Mouse (Mus musculus): ENCODE results near the gene Pigh. TPM values are rescaled to one million over a fixed set of nuclear protein-coding genes. Genes with fewer than 3 reads are reported as not detected.

The Pigh gene
- polyA plus RNA-seq, 1 experiment from 2014 or later = 18.5 TPM

DNA sequence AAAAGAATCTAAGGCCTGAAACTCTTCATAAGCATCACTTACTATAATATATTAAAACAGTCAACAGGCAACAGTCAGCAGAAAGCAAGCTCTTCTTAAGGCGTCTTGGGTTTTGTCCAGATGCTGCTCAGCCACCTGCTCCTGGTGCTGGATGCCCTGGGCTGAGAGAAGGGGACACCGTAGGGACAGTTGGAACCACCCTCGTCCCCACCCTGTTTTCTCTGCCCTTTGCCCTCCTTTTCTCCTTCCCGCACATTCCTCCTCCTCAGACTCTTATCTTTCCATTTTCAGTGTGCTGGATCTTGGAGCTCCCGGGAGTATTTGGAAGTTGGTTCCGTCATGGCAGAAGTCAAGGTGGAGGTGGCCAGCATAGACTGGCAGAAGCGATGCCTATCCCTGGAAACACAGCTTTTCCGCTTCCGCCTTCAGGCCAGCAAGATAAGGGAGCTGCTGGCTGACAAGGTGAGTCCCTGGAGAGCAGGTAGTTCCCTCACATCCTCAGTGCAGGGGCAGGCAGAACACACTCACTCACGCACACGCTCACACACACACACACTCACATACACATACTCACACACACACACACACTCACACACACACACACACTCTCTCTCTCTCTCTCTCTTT lies 49.1 kb downstream of the Pigh start:
- no peaks in the 10 kb centered on the region for H3K36me3 ChIP-seq
- no peak overlapping the region for H3K4me2 ChIP-seq (replicated peaks)
- H3K4me1 ChIP-seq = no peaks in the 10 kb centered on the region
- H3K27ac ChIP-seq (replicated peaks) = no peak overlapping the region
- H3K9ac ChIP-seq (replicated peaks) = no peak overlapping the region
- 93% methylated on average over 11 of the region's 11 CpGs for WGBS
- no peak overlapping the region for H3K4me3 ChIP-seq
- no peak for ATAC-seq (replicated peaks)
- H3K9me3 ChIP-seq = no peaks in the 10 kb centered on the region
- no peaks in the 10 kb centered on the region for H3K27me3 ChIP-seq

DNA sequence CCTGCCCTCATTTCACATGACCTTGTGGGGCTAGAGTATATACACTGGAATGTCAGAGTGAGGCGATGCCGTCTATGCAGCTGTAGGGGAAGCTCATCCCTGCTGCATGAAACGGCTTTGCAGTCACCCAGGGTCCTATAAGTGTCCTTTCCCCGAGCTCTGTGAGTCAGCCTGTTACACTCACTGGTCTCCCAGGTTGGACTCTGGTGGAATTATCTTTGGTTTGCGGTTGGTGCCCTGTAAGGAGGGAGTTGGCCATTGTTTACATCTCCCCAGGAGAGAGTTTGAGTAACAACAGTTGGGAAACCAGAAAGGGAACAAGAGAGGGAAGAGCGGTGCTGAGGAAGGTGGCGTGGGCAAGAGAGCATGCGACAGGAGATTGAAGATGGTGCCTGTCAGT lies 49.7 kb downstream of the Pigh start:
- no peak overlapping the region for H3K9ac ChIP-seq (replicated peaks)
- H3K4me3 ChIP-seq = no peak overlapping the region
- 77% methylated on average over 8 of the region's 8 CpGs for WGBS
- H3K4me1 ChIP-seq = no peaks in the 10 kb centered on the region
- no peak overlapping the region for H3K27ac ChIP-seq (replicated peaks)
- ATAC-seq (replicated peaks) = no peak
- H3K36me3 ChIP-seq = no peaks in the 10 kb centered on the region
- no peak overlapping the region for H3K4me2 ChIP-seq (replicated peaks)
- no peaks in the 10 kb centered on the region for H3K27me3 ChIP-seq
- H3K9me3 ChIP-seq = no peaks in the 10 kb centered on the region

DNA sequence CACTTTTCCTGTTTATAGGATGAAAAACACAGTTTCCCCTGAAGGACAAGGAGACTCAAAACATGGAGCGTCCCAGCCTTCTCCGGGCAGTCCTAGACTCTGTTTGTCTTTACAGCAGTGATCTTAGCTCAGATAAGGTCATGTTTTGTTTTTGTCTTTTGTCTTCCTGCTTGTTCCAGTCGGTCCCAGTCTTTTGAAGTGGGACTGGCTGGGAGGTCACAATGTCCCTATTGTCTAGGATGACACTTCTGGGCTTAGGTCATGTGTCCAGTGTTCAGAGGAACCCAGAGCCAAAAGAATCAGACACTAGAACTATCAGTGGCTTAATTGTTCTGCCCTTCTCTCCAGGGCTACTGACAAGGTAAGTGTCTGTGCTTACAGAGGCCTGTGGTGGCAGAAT lies 54.1 kb downstream of the Pigh start:
- ATAC-seq (replicated peaks) = no peak
- H3K4me3 ChIP-seq = no peak overlapping the region
- 56% methylated on average over 3 of the region's 3 CpGs for WGBS

DNA sequence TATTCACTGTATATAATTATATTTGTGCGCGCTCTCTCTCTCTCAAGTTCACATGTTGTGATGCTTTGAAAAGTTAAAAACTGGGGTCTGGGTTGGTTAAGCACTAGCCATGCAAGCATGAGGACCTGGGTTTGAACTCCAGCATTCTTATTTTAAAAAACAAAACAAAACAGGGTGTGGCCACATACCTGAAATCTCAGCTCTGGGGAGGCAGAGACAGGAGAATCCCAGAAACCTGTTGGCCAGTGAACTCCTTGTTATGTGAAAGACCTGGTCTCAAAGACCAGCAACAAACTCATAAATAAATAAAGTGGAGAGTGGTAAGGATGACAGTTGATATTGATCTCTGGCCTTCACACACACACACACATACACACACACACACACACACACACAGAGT lies 55.1 kb downstream of the Pigh start:
- H3K27ac ChIP-seq (replicated peaks) = no peak overlapping the region
- no peaks in the 10 kb centered on the region for H3K9me3 ChIP-seq
- H3K4me1 ChIP-seq = peaks cover 4% of the 10 kb centered on the region
- no peaks in the 10 kb centered on the region for H3K36me3 ChIP-seq
- no peak overlapping the region for H3K4me3 ChIP-seq
- H3K27me3 ChIP-seq = no peaks in the 10 kb centered on the region
- 100% methylated on average over 2 of the region's 2 CpGs for WGBS
- H3K9ac ChIP-seq (replicated peaks) = no peak overlapping the region
- H3K4me2 ChIP-seq (replicated peaks) = no peak overlapping the region
- ATAC-seq (replicated peaks) = no peak

More for the DNA sequence above, 54.1 kb downstream of the Pigh start:
- no peak overlapping the region for H3K9ac ChIP-seq (replicated peaks)
- H3K9me3 ChIP-seq = no peaks in the 10 kb centered on the region
- H3K36me3 ChIP-seq = no peaks in the 10 kb centered on the region
- H3K27me3 ChIP-seq = no peaks in the 10 kb centered on the region
- no peaks in the 10 kb centered on the region for H3K4me1 ChIP-seq
- H3K27ac ChIP-seq (replicated peaks) = no peak overlapping the region
- H3K4me2 ChIP-seq (replicated peaks) = no peak overlapping the region

Other genes starting within 250 kb of the Pigh start
- 116 and 120 TPM in 2 replicates for gene Atp6v1d, start 228.0 kb downstream of the Pigh start, polyA plus RNA-seq (2015; fragmentation: Nextera tagmentation; extraction: Ambion mirVana)
- 162 and 163 TPM in 2 replicates for gene Eif2s1, start 227.8 kb downstream of the Pigh start, polyA plus RNA-seq (2015; fragmentation: Nextera tagmentation; extraction: Ambion mirVana)
- 0.50 and 0.66 TPM in 2 replicates for gene Plek2, start 182.7 kb downstream of the Pigh start, polyA plus RNA-seq (2015; fragmentation: Nextera tagmentation; extraction: Ambion mirVana)
- 55.1 and 58.6 TPM in 2 replicates for gene Tmem229b, start 82.0 kb downstream of the Pigh start, polyA plus RNA-seq (2015; fragmentation: Nextera tagmentation; extraction: Ambion mirVana)
- 1.6 and 1.7 TPM in 2 replicates for gene Plekhh1, start 60.5 kb downstream of the Pigh start, polyA plus RNA-seq (2015; fragmentation: Nextera tagmentation; extraction: Ambion mirVana)
- gene Arg2, start 41.1 kb upstream of the Pigh start, polyA plus RNA-seq (2015; fragmentation: Nextera tagmentation; extraction: Ambion mirVana) = 13.9 and 15.3 TPM in 2 replicates
- 173 and 180 TPM in 2 replicates for gene Vti1b, start 83.0 kb upstream of the Pigh start, polyA plus RNA-seq (2015; fragmentation: Nextera tagmentation; extraction: Ambion mirVana)
- gene Rdh11, start 102.6 kb upstream of the Pigh start, polyA plus RNA-seq (2015; fragmentation: Nextera tagmentation; extraction: Ambion mirVana) = 30.6 and 36.7 TPM in 2 replicates
- 0.94 and 0.97 TPM in 2 replicates for gene Rdh12, start 119.3 kb upstream of the Pigh start, polyA plus RNA-seq (2015; fragmentation: Nextera tagmentation; extraction: Ambion mirVana)
- gene Zfyve26, start 206.7 kb upstream of the Pigh start, polyA plus RNA-seq (2015; fragmentation: Nextera tagmentation; extraction: Ambion mirVana) = 11.9 and 14.4 TPM in 2 replicates
- 3.0 and 3.4 TPM in 2 replicates for gene Rad51b, start 207.6 kb upstream of the Pigh start, polyA plus RNA-seq (2015; fragmentation: Nextera tagmentation; extraction: Ambion mirVana)